Mouse (Mus musculus) neural tube, embryonic 14.5 days (tissue): ENCODE data around the gene 2410137M14Rik. TPM values are rescaled to one million over a fixed set of nuclear protein-coding genes. Genes with fewer than 3 reads are reported as not detected.

Experiments
- ATAC-seq: fragments of 200-750 bp; cut with Nextera tagmentation; 2 replicates; pipeline ENCODE4 v1.8.0; 2017; ENCODE audit warnings: low read depth, mild to moderate bottlenecking, moderate TSS enrichment, moderate library complexity
- H3K27ac ChIP-seq: fragments of 300-500 bp; sonication (generic); 2 replicates; pipeline ENCODE4 v1.5.1; 2014; ENCODE audit warnings: low read depth, mild to moderate bottlenecking, control low read depth, low read length, moderate library complexity, mixed read lengths
- H3K27me3 ChIP-seq: fragments of 300-500 bp; sonication (generic); 2 replicates; pipeline ENCODE4 v1.6.1; 2014; ENCODE audit warnings: low read length; ENCODE audit not compliant: control insufficient read depth, insufficient read depth
- H3K36me3 ChIP-seq: fragments of 300-500 bp; sonication (generic); 2 replicates; pipeline ENCODE4 v1.6.1; 2014; ENCODE audit warnings: low read length, mixed read lengths; ENCODE audit not compliant: control insufficient read depth, insufficient read depth
- H3K4me1 ChIP-seq: fragments of 300-500 bp; sonication (generic); 2 replicates; pipeline ENCODE4 v1.6.1; 2014; ENCODE audit warnings: low read length; ENCODE audit not compliant: control insufficient read depth, insufficient read depth
- H3K4me2 ChIP-seq: fragments of 300-500 bp; sonication (generic); 2 replicates; pipeline ENCODE4 v1.6.1; 2014; ENCODE audit warnings: mild to moderate bottlenecking, low read depth, low read length, control low read depth
- H3K4me3 ChIP-seq: fragments of 300-500 bp; sonication (generic); 2 replicates; pipeline ENCODE4 v1.5.1; 2014; ENCODE audit warnings: low read depth, low read length, control low read depth, mixed read lengths
- H3K9ac ChIP-seq: fragments of 300-500 bp; sonication (generic); replicated peaks from 2 replicates; pipeline ENCODE4 v1.6.1; 2014; ENCODE audit warnings: low read depth, mild to moderate bottlenecking, control low read depth, low read length, mixed read lengths
- H3K9me3 ChIP-seq: fragments of 300-500 bp; sonication (generic); 2 replicates; pipeline ENCODE4 v1.6.1; 2016; ENCODE audit warnings: low read length; ENCODE audit not compliant: control insufficient read depth
- WGBS: fragments of 180-500 bp; shearing (Covaris S2); extraction: QIAGEN DNeasy Blood & Tissue Kit; methylation state at CpG from one replicate; pipeline ENCODE4 v1.1.7; 2014; 5-methylcytosine and 5-hydroxymethylcytosine counted together
- polyA plus RNA-seq: library from polyadenylated mRNA; unstranded; fragments of >200 nt; fragmentation: Nextera tagmentation; extraction: Ambion mirVana; gene quantifications from 2 replicates; pipeline ENCODE4 v1.2.1, GENCODE M21; 2014

The 2410137M14Rik gene
- polyA plus RNA-seq, 1 experiment from 2014 or later = 0.32 TPM

- Histone ChIP-seq H3K9me3 (no peaks in the 10 kb centered on the region), H3K4me2 (no peak overlapping the region), H3K27me3 (no peaks in the 10 kb centered on the region), H3K9ac (no peak overlapping the region), H3K4me3 (no peak overlapping the region), H3K27ac (no peak overlapping the region), H3K36me3 (no peaks in the 10 kb centered on the region), H3K4me1 (no peaks in the 10 kb centered on the region)
- 82% methylated on average over 12 of the region's 12 CpGs for WGBS
- ATAC-seq = no peak
Observed at GRCm38 (mm10) chr17:36929236-36929932, 51.7 kb downstream of the 2410137M14Rik start.

Other genes with a start within 250 kb of the 2410137M14Rik start
- gene H2-M10.5, start 208.3 kb downstream of the 2410137M14Rik start, polyA plus RNA-seq = not detected in 2 replicates
- not detected in 2 replicates for gene H2-M10.6, start 169.1 kb downstream of the 2410137M14Rik start, polyA plus RNA-seq
- gene Trim26, start 144.1 kb downstream of the 2410137M14Rik start, polyA plus RNA-seq = 42.2 and 47.2 TPM in 2 replicates
- 0.25 and 0.90 TPM in 2 replicates for gene Trim15, start 114.0 kb downstream of the 2410137M14Rik start, polyA plus RNA-seq
- 1.1 and 1.3 TPM in 2 replicates for gene Trim10, start 111.7 kb downstream of the 2410137M14Rik start, polyA plus RNA-seq
- gene Trim40, start 91.1 kb downstream of the 2410137M14Rik start, polyA plus RNA-seq = not detected in 2 replicates
- gene Trim31, start 83.1 kb downstream of the 2410137M14Rik start, polyA plus RNA-seq = not detected in 2 replicates
- 1.0 and 2.0 TPM in 2 replicates for gene Rnf39, start 38.3 kb downstream of the 2410137M14Rik start, polyA plus RNA-seq
- 174 and 195 TPM in 2 replicates for gene Ppp1r11, start 29.5 kb downstream of the 2410137M14Rik start, polyA plus RNA-seq
- 61.8 and 64.9 TPM in 2 replicates for gene Znrd1, start 22.7 kb downstream of the 2410137M14Rik start, polyA plus RNA-seq
- 4.6 and 4.8 TPM in 2 replicates for gene Znrd1as, start 22.6 kb downstream of the 2410137M14Rik start, polyA plus RNA-seq
- 1.3 and 2.1 TPM in 2 replicates for gene H2-M5, start 8.3 kb upstream of the 2410137M14Rik start, polyA plus RNA-seq
- gene Zfp57, start 19.9 kb upstream of the 2410137M14Rik start, polyA plus RNA-seq = 289 and 326 TPM in 2 replicates
- gene Mog, start 42.2 kb upstream of the 2410137M14Rik start, polyA plus RNA-seq = 2.4 and 2.6 TPM in 2 replicates
- gene Gabbr1, start 64.7 kb upstream of the 2410137M14Rik start, polyA plus RNA-seq = 78.9 and 103 TPM in 2 replicates
- 0.12 TPM in 1 of 2 replicates, not detected in the other for gene Olfr90, start 107.3 kb upstream of the 2410137M14Rik start, polyA plus RNA-seq
- gene Olfr91, start 117.0 kb upstream of the 2410137M14Rik start, polyA plus RNA-seq = 0.13 TPM in 1 of 2 replicates, not detected in the other
- gene Olfr92, start 138.9 kb upstream of the 2410137M14Rik start, polyA plus RNA-seq = not detected in 2 replicates
- gene Olfr93, start 180.3 kb upstream of the 2410137M14Rik start, polyA plus RNA-seq = not detected in 2 replicates
- gene Ubd, start 212.7 kb upstream of the 2410137M14Rik start, polyA plus RNA-seq = not detected in 2 replicates
- 0.19 TPM in 1 of 2 replicates, not detected in the other for gene Olfr94, start 219.8 kb upstream of the 2410137M14Rik start, polyA plus RNA-seq
- 0.05 TPM in 1 of 2 replicates, not detected in the other for gene Olfr95, start 231.9 kb upstream of the 2410137M14Rik start, polyA plus RNA-seq
- not detected in 2 replicates for gene Olfr96, start 238.9 kb upstream of the 2410137M14Rik start, polyA plus RNA-seq